Mouse (Mus musculus) adrenal gland, postnatal 14 days (tissue): ENCODE data around the gene Atf7ip2. TPM values are rescaled to one million over a fixed set of nuclear protein-coding genes. Genes with fewer than 3 reads are reported as not detected.

Experiments used
- DNase-seq: peaks from one replicate; pipeline ENCODE4 v3.0.0; 2021; ENCODE audit warnings: mixed read lengths
- microRNA-seq, 2 experiments: library from miRNA; unstranded; fragments of <30 nt; microRNA quantifications; one replicate each; pipeline ENCODE4 v1.2.0; 2021
- total RNA-seq: library from RNA; stranded (reverse); gene quantifications from 2 replicates; pipeline ENCODE4 v1.2.3, GENCODE M21; 2021

The Atf7ip2 gene
- total RNA-seq, 1 experiment from 2014 or later = 0.74 TPM

DNA sequence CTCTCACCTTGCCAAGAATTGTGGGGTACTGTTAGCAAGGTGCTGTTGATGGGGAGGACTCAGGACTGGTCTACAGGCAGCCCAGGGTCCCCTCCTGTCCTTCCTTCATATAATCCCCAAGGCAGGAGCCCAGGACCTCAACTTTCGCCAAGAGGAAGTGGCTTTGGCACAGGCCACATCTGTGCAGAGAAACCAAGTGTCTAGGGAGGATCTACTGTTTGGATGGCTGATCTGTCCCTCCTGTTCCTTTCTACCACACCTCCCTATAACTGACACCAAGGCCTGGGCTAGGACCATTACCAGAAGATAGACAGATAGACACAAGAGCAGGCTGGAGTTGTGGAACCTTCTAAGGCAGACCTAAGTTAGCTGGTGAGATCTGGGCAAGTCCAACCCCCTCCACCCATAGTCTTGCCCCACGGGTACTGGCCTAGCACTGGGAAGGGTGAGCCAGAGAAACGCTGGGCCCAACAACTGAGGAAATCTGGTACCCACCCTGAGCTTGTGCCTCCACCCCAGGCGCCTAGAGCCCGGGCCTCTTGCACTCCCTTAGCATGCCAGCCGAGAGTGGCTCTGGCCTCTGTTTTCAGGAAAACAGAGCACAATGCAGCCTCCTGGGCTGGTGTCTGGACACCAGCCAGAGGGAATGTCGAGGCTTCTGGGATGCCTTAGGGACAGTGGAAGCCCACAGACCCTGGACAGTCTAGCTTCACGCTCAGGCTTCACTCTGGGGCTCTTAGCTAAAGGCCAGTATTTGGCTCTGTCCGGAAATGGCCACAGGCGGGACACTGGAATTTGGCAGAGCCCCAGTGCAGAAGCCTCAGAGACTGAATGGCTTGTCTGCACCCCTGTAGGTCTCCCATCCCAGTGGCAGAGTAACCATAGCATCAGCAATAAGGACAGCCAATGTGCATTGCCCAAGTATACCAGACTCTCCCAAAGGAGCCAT, 105.5 kb downstream of the Atf7ip2 start:
- no peak for DNase-seq

DNA sequence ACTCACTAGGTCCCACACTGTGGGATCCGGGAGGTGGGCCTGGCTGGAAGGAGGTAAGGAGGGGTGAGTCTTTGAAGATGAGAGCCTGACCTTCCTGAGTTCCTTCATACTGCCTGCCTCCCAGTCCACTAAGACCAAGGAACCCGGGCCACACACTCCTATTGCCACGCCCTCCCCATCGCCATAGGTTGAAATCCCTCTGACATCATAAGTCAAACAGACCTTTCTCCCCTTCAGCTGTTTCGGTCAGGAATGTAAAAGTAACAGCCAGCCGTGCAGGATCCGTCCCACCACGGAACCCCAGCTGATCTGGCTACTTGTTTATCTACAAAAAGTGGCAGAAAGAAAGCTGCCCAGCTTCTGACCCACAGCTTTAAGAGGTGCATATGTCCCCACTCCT, 107.1 kb downstream of the Atf7ip2 start:
- DNase-seq = no peak

DNA sequence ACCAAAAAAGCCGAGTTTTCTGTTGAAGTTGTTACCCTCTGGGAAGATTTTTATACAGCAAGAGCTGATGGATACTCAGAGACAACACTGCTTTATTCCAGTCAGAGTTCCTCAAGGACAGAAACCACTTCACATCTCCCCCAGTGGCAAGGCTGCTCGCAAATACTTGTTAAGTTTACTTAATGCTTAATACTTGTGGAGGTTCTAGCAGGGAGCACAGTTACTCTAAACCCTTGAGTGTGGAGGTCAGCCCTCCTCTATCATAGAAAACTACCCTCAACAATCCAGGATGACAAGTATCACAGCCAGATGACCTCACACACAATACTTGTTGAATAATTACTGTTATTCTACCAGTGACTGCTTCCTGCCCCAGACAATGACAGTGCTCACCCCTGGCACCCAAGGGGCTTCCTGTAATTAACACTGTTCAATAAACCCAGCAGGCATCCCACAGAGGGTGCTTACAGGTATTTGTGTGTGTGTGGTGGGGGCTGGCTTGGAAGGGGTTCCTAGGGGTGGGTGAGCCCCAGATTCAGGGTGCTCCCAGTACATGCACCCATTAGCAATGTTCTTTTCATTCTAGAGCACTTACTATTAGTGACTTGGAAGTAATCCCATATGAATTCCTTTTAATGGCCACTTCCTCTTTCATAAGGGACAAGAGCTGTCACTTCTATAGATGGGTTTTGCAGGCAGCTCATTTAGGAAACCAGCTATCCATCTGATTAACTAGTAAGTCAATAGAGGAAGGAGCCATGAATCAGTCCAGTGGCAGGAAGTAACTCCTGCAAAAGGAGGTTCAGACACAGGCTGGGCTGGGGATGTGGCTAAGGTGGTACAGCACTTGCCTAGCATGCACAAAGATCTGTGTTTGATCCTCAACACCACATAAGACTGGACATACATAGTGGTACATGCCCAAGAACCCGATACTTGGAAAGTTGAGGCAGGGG, 108.0 kb downstream of the Atf7ip2 start:
- DNase-seq = no peak

Small RNA genes lying within 50 kb of the gene (microRNA-seq; reads per million reads assigned to microRNA genes)
- 0 reads per million in 2 experiments for gene Gm22932

Other genes with a start within 250 kb of the Atf7ip2 start
- gene Grin2a, start 197.2 kb upstream of the Atf7ip2 start, total RNA-seq = 0.93 and 1.1 TPM in 2 replicates
- not detected in 2 replicates for gene Rpl39l, start 22.5 kb upstream of the Atf7ip2 start, total RNA-seq
- gene Emp2, start 121.3 kb downstream of the Atf7ip2 start, total RNA-seq = 8.3 and 8.5 TPM in 2 replicates
- gene Tekt5, start 202.8 kb downstream of the Atf7ip2 start, total RNA-seq = not detected in 2 replicates
- 23.1 and 25.6 TPM in 2 replicates for gene Nubp1, start 219.2 kb downstream of the Atf7ip2 start, total RNA-seq